9 mouse cellular contexts compared by ENCODE assay signal in genomic region chr17:50763407-50763806, GRCm38 (mm10).
DNase-seq lines count a peak whose midpoint lies in the region; ATAC-seq lines count a peak whose summit lies in the region.
"Had no signal": no experiment of that assay in that cellular context is flagged by ENCODE, and none has a peak within 500 bp of the region (broad histone marks: within the 10 kb centered on the region; RNA-seq: fewer than 3 reads in every experiment).

No protein-coding gene starts in this region.

- no peak overlapping the region for H3K9ac ChIP-seq in heart, embryonic 12.5 days

- no peaks in the 10 kb centered on the region for H3K9me3 ChIP-seq in heart, embryonic 12.5 days (replicated peaks)
- no peaks in the 10 kb centered on the region for H3K9me3 ChIP-seq in limb, embryonic 10.5 days (replicated peaks)

- peak; percentile 15 to 58 for DNase-seq in heart, adult 9 months (ENCODE audit: low spot score in 2 of 2)
- peak; percentile 58 for DNase-seq in brain, embryonic 18.5 days (ENCODE audit: low read depth, low spot score)
- peak; percentile 80 for DNase-seq in layer of hippocampus, adult 9-10 months (ENCODE audit: low spot score)
- DNase-seq in right cerebral cortex, adult 18-20 months: peak; percentile 89
- no peak for DNase-seq in embryo, embryonic 11 days
- DNase-seq in limb, embryonic 10.5 days (ENCODE audit: low spot score): no peak
- DNase-seq in adrenal gland, postnatal 4 days (ENCODE audit: low spot score in 2 of 2): no peak

- 53% methylated on average over 5 of the region's 5 CpGs for WGBS in heart, embryonic 12.5 days
- WGBS in limb, embryonic 10.5 days: 84% methylated on average over 5 of the region's 5 CpGs

- ATAC-seq in heart, embryonic 12.5 days (ENCODE audit: insufficient number of reproducible peaks, low FRiP score): no peak

- no peak overlapping the region for H3K4me2 ChIP-seq in heart, embryonic 12.5 days

- H3K4me1 ChIP-seq in heart, embryonic 12.5 days (replicated peaks): peaks cover 24% of the 10 kb centered on the region
- no peaks in the 10 kb centered on the region for H3K4me1 ChIP-seq in limb, embryonic 10.5 days

- no peak overlapping the region for H3K27ac ChIP-seq in heart, embryonic 12.5 days (ENCODE audit: poor library complexity, severe bottlenecking)
- H3K27ac ChIP-seq in limb, embryonic 10.5 days: no peak overlapping the region; the same call in 1 of the 2 replicates

- H3K4me3 ChIP-seq in heart, embryonic 12.5 days: no peak overlapping the region
- H3K4me3 ChIP-seq in limb, embryonic 10.5 days: no peak overlapping the region
- H3K4me3 ChIP-seq: erythroblast, embryonic 14.5 days had no signal

- H3K27me3 ChIP-seq in heart, embryonic 12.5 days (replicated peaks): no peaks in the 10 kb centered on the region
- H3K27me3 ChIP-seq in limb, embryonic 10.5 days (ENCODE audit: low read depth, poor library complexity, severe bottlenecking): no peaks in the 10 kb centered on the region

- no peaks in the 10 kb centered on the region for H3K36me3 ChIP-seq in heart, embryonic 12.5 days
- H3K36me3 ChIP-seq in limb, embryonic 10.5 days: no peaks in the 10 kb centered on the region

Comparison
In these comparisons a context has a peak if more than half of its experiments do, and no peak if none do; other contexts are left out.
1. DNase-seq: peak in heart, adult 9 months (2 of 2), brain, embryonic 18.5 days (single experiment), layer of hippocampus, adult 9-10 months (single experiment) and right cerebral cortex, adult 18-20 months (single experiment); none in embryo, embryonic 11 days (single experiment), limb, embryonic 10.5 days (single experiment) and adrenal gland, postnatal 4 days (0 of 2).